Mouse (Mus musculus): ENCODE measurements around the gene Vash2. TPM values are rescaled to one million over a fixed set of nuclear protein-coding genes. Genes with fewer than 3 reads are reported as not detected.
"Not testable (repeated sequence)": the region's sequence is repeated elsewhere in the genome, so short reads cannot be mapped to it uniquely, and the experiment has no call there.

Gene Vash2
- polyA plus RNA-seq, 1 experiment from 2014 or later, result 68.6 TPM

GRCm38 (mm10) chr1:190948439-190948838, 30.7 kb downstream of the Vash2 start:
- H3K27me3 ChIP-seq (replicated peaks), result no peaks in the 10 kb centered on the region
- no peaks in the 10 kb centered on the region for H3K9me3 ChIP-seq (replicated peaks)
- H3K36me3 ChIP-seq, result peaks cover 78% of the 10 kb centered on the region
- ATAC-seq (ENCODE audit: insufficient number of reproducible peaks, low FRiP score), result no peak
- H3K4me1 ChIP-seq (replicated peaks), result peaks cover 23% of the 10 kb centered on the region
- no peak overlapping the region for H3K4me3 ChIP-seq
- WGBS, result 86% methylated on average over 7 of the region's 7 CpGs
- H3K4me2 ChIP-seq, result no peak overlapping the region
- no peak overlapping the region for H3K9ac ChIP-seq
- H3K27ac ChIP-seq (ENCODE audit: poor library complexity, severe bottlenecking), result 0 out of 2 replicates have a peak overlapping the region, but pooled peaks have one; percentile 28

DNA sequence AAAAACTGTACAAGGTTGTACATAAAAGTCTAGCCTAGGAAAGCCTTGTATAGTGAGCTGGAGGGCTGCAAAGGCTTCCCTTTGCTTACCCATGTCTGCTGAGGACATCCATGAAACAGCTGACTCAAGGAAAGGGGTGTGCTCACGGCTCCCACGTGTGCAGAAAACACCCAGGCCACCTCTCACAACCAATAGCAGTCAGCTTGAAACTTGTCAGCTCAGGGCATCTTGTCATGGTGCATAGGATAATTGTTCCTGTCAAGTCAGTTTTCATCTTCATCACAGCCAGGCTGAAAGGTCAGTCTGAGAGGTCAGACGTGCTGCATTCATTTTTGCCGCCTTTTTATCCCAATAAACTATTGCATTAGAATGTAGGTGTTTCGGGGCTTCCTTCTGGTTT, 31.1 kb downstream of the Vash2 start:
- no peaks in the 10 kb centered on the region for H3K27me3 ChIP-seq (replicated peaks)
- no peak overlapping the region for H3K27ac ChIP-seq (ENCODE audit: poor library complexity, severe bottlenecking)
- no peaks in the 10 kb centered on the region for H3K9me3 ChIP-seq (replicated peaks)
- no peak overlapping the region for H3K9ac ChIP-seq
- ATAC-seq (ENCODE audit: insufficient number of reproducible peaks, low FRiP score), result no peak
- no peak overlapping the region for H3K4me3 ChIP-seq
- H3K4me1 ChIP-seq (replicated peaks), result peaks cover 19% of the 10 kb centered on the region
- no peak overlapping the region for H3K4me2 ChIP-seq
- peaks cover 81% of the 10 kb centered on the region for H3K36me3 ChIP-seq
- 83% methylated on average over 5 of the region's 5 CpGs for WGBS

GRCm38 (mm10) chr1:190944109-190944760, 34.9 kb downstream of the Vash2 start:
- Histone ChIP-seq H3K9ac (no peak overlapping the region), H3K9me3 (replicated peaks) (no peaks in the 10 kb centered on the region), H3K4me1 (replicated peaks) (no peaks in the 10 kb centered on the region; the same call in 1 of the 2 replicates), H3K4me2 (no peak overlapping the region), H3K27me3 (replicated peaks) (no peaks in the 10 kb centered on the region), H3K36me3 (peaks cover 84% of the 10 kb centered on the region), H3K4me3 (no peak overlapping the region), H3K27ac (ENCODE audit: poor library complexity, severe bottlenecking) (no peak overlapping the region)
- ATAC-seq (ENCODE audit: insufficient number of reproducible peaks, low FRiP score), result peak; percentile 77
- WGBS, result 44% methylated on average over 6 of the region's 6 CpGs

GRCm38 (mm10) chr1:190939803-190940202, 39.3 kb downstream of the Vash2 start:
- H3K4me2 ChIP-seq, result no peak overlapping the region
- H3K27me3 ChIP-seq (replicated peaks), result no peaks in the 10 kb centered on the region
- H3K9ac ChIP-seq, result no peak overlapping the region
- no peak for ATAC-seq (ENCODE audit: insufficient number of reproducible peaks, low FRiP score)
- no peak overlapping the region for H3K27ac ChIP-seq (ENCODE audit: poor library complexity, severe bottlenecking)
- H3K4me1 ChIP-seq (replicated peaks), result no peaks in the 10 kb centered on the region; the same call in 1 of the 2 replicates
- peaks cover 72% of the 10 kb centered on the region for H3K36me3 ChIP-seq
- no peaks in the 10 kb centered on the region for H3K9me3 ChIP-seq (replicated peaks)
- H3K4me3 ChIP-seq, result no peak overlapping the region
- WGBS, result 92% methylated on average over 7 of the region's 7 CpGs

DNA sequence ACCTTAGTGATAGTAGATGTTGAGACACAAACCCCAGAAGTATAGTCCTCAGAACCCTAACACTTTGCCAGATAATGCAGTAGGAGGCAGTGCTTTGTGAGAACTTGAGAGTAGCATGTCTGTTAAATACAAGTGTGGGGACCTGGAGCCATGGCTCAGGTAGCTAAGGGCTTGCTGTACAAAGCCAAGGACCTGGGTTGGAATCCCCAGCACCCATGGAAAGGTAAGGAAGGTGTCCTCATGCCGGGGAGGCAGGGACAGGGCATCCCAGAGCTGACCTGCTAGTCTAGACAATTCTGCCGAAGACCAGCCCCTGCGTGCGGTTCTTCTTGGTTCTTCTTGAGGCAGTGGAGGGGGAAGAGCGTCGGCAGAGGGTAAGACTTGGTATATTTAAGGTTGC, 48.9 kb downstream of the Vash2 start:
- no peak overlapping the region for H3K9ac ChIP-seq

GRCm38 (mm10) chr1:190929010-190929695, 49.9 kb downstream of the Vash2 start:
- Histone ChIP-seq H3K36me3 (peaks cover 11% of the 10 kb centered on the region), H3K9ac (peak overlapping the region; percentile 97), H3K4me2 (peak overlapping the region; percentile 84), H3K9me3 (replicated peaks) (no peaks in the 10 kb centered on the region), H3K27me3 (replicated peaks) (no peaks in the 10 kb centered on the region), H3K27ac (ENCODE audit: poor library complexity, severe bottlenecking) (peak overlapping the region; percentile 99), H3K4me3 (peak overlapping the region; percentile 88), H3K4me1 (replicated peaks) (peaks cover 14% of the 10 kb centered on the region)
- WGBS, result 5% methylated on average over 26 of the region's 27 CpGs
- ATAC-seq (ENCODE audit: insufficient number of reproducible peaks, low FRiP score), result peak; percentile 18; the same call in 1 of the 2 replicates

More for the DNA sequence above, 48.9 kb downstream of the Vash2 start:
- no peak for ATAC-seq (ENCODE audit: insufficient number of reproducible peaks, low FRiP score)
- Histone ChIP-seq H3K9me3 (replicated peaks) (no peaks in the 10 kb centered on the region), H3K27me3 (replicated peaks) (no peaks in the 10 kb centered on the region), H3K4me2 (0 out of 2 replicates have a peak overlapping the region, but pooled peaks have one; percentile 16), H3K36me3 (peaks cover 21% of the 10 kb centered on the region), H3K4me1 (replicated peaks) (peaks cover 14% of the 10 kb centered on the region), H3K4me3 (no peak overlapping the region), H3K27ac (ENCODE audit: poor library complexity, severe bottlenecking) (no peak overlapping the region)
- 85% methylated on average over 6 of the region's 6 CpGs for WGBS

- H3K27ac ChIP-seq (ENCODE audit: poor library complexity, severe bottlenecking), result peak overlapping the region; percentile 99
- H3K27me3 ChIP-seq (replicated peaks), result 0 out of 2 replicates have a peak, but pooled peaks cover 4% of the 10 kb centered on the region
- peaks cover 14% of the 10 kb centered on the region for H3K4me1 ChIP-seq (replicated peaks)
- peak overlapping the region; percentile 97 for H3K9ac ChIP-seq
- peak overlapping the region; percentile 88 for H3K4me3 ChIP-seq
- H3K36me3 ChIP-seq, result peaks cover 4% of the 10 kb centered on the region; the same call in 1 of the 2 replicates
- whole genome bisulfite sequencing, result under 1% methylated on average over 56 of the region's 79 CpGs
- no peaks in the 10 kb centered on the region for H3K9me3 ChIP-seq (replicated peaks)
- ATAC-seq (ENCODE audit: insufficient number of reproducible peaks, low FRiP score), result peak; percentile 99
- peak overlapping the region; percentile 84 for H3K4me2 ChIP-seq
These were observed 50.6 kb downstream of the Vash2 start for GRCm38 (mm10) chr1:190928370-190929009.

GRCm38 (mm10) chr1:190927751-190928369, 51.2 kb downstream of the Vash2 start:
- Histone ChIP-seq H3K27ac (ENCODE audit: poor library complexity, severe bottlenecking) (peak overlapping the region; percentile 99), H3K9ac (peak overlapping the region; percentile 97), H3K4me1 (replicated peaks) (peaks cover 14% of the 10 kb centered on the region), H3K27me3 (replicated peaks) (0 out of 2 replicates have a peak, but pooled peaks cover 4% of the 10 kb centered on the region), H3K4me2 (peak overlapping the region; percentile 84), H3K4me3 (peak overlapping the region; percentile 88), H3K9me3 (replicated peaks) (no peaks in the 10 kb centered on the region), H3K36me3 (peaks cover 2% of the 10 kb centered on the region; the same call in 1 of the 2 replicates)
- 9% methylated on average over 16 of the region's 16 CpGs for WGBS
- ATAC-seq (ENCODE audit: insufficient number of reproducible peaks, low FRiP score), result 0 out of 2 replicates have a peak, but pooled peaks have one; percentile 1

GRCm38 (mm10) chr1:190927311-190927710, 51.8 kb downstream of the Vash2 start:
- no peak for ATAC-seq (ENCODE audit: insufficient number of reproducible peaks, low FRiP score)
- peaks cover 14% of the 10 kb centered on the region for H3K4me1 ChIP-seq (replicated peaks)
- no peak overlapping the region for H3K4me3 ChIP-seq
- H3K27me3 ChIP-seq (replicated peaks), result 0 out of 2 replicates have a peak, but pooled peaks cover 4% of the 10 kb centered on the region
- no peak overlapping the region for H3K9ac ChIP-seq
- H3K36me3 ChIP-seq, result no peaks in the 10 kb centered on the region
- WGBS, result 84% methylated on average over 3 of the region's 3 CpGs
- peak overlapping the region; percentile 84; the same call in 1 of the 2 replicates for H3K4me2 ChIP-seq
- H3K27ac ChIP-seq (ENCODE audit: poor library complexity, severe bottlenecking), result no peak overlapping the region
- no peaks in the 10 kb centered on the region for H3K9me3 ChIP-seq (replicated peaks)

- H3K27ac ChIP-seq (ENCODE audit: poor library complexity, severe bottlenecking); H3K4me2 ChIP-seq; H3K4me1 ChIP-seq (replicated peaks); ATAC-seq (ENCODE audit: insufficient number of reproducible peaks, low FRiP score); H3K36me3 ChIP-seq; H3K27me3 ChIP-seq (replicated peaks); H3K9me3 ChIP-seq (replicated peaks); H3K4me3 ChIP-seq; H3K9ac ChIP-seq: not testable (repeated sequence)
- WGBS, result 76% methylated on average over 3 of the region's 3 CpGs
These were observed 54.3 kb downstream of the Vash2 start, which contains the start of gene Angel2 for GRCm38 (mm10) chr1:190924812-190925211. TSS of gene Angel2 (plus strand) at chr1:190925112.
